Mouse (Mus musculus) midbrain, postnatal 0 days (tissue): ENCODE results near the gene Nos2. TPM values are rescaled to one million over a fixed set of nuclear protein-coding genes. Genes with fewer than 3 reads are reported as not detected.
"Not testable (repeated sequence)": the region's sequence is repeated elsewhere in the genome, so short reads cannot be mapped to it uniquely, and the experiment has no call there.

Experiments used
- ATAC-seq: fragments of 200-750 bp; cut with Nextera tagmentation; 2 replicates; pipeline ENCODE4 v1.8.0; 2017; ENCODE audit warnings: moderate number of reproducible peaks, mild to moderate bottlenecking, moderate TSS enrichment, moderate library complexity; ENCODE audit not compliant: low FRiP score
- DNase-seq: peaks from one replicate; pipeline ENCODE4 v3.0.0-alpha.2; 2015; ENCODE audit warnings: low spot score
- H3K27ac ChIP-seq: fragments of 300-500 bp; sonication (generic); 2 replicates; pipeline ENCODE4 v1.5.1; 2014; ENCODE audit warnings: low read depth, mild to moderate bottlenecking, low read length, mixed read lengths
- H3K27me3 ChIP-seq: fragments of 300-500 bp; sonication (generic); 2 replicates; pipeline ENCODE4 v1.6.1; 2014; ENCODE audit warnings: low read length, control low read depth, mixed read lengths; ENCODE audit not compliant: insufficient read depth
- H3K36me3 ChIP-seq: fragments of 300-500 bp; sonication (generic); 2 replicates; pipeline ENCODE4 v1.6.1; 2014; ENCODE audit warnings: low read length, control low read depth, mixed read lengths; ENCODE audit not compliant: insufficient read depth
- H3K4me1 ChIP-seq: fragments of 300-500 bp; sonication (generic); 2 replicates; pipeline ENCODE4 v1.6.1; 2014; ENCODE audit warnings: mild to moderate bottlenecking, control low read depth, antibody characterized with exemption, low read length, mixed read lengths; ENCODE audit not compliant: insufficient read depth
- H3K4me2 ChIP-seq: fragments of 300-500 bp; sonication (generic); 2 replicates; pipeline ENCODE4 v1.6.1; 2014; ENCODE audit warnings: low read depth, mild to moderate bottlenecking, low read length, mixed read lengths; ENCODE audit not compliant: poor library complexity, severe bottlenecking
- H3K4me3 ChIP-seq: fragments of 300-500 bp; sonication (generic); 2 replicates; pipeline ENCODE4 v1.5.1; 2014; ENCODE audit warnings: low read depth, mild to moderate bottlenecking, low read length, moderate library complexity
- H3K9ac ChIP-seq: fragments of 300-500 bp; sonication (generic); replicated peaks from 2 replicates; pipeline ENCODE4 v1.6.1; 2014; ENCODE audit warnings: mild to moderate bottlenecking, low read length, moderate library complexity, mixed read lengths; ENCODE audit not compliant: poor library complexity, severe bottlenecking
- H3K9me3 ChIP-seq: fragments of 300-500 bp; sonication (generic); 2 replicates; pipeline ENCODE4 v1.6.1; 2016; ENCODE audit warnings: low read length, control low read depth
- CTCF ChIP-seq: IDR thresholded peaks from 2 replicates; pipeline ENCODE4 v1.5.1; 2016; ENCODE audit warnings: antibody characterized with exemption, mild to moderate bottlenecking
- WGBS: fragments of 180-500 bp; shearing (Covaris S2); extraction: QIAGEN DNeasy Blood & Tissue Kit; methylation state at CpG from one replicate; pipeline ENCODE4 v1.1.7; 2014; 5-methylcytosine and 5-hydroxymethylcytosine counted together
- polyA plus RNA-seq: library from polyadenylated mRNA; unstranded; fragments of >200 nt; fragmentation: Nextera tagmentation; extraction: Ambion mirVana; gene quantifications from 2 replicates; pipeline ENCODE4 v1.2.1, GENCODE M21; 2015
- total RNA-seq: library from RNA; depleted of rRNA; stranded (reverse); fragments of >200 nt; gene quantifications from 2 replicates; pipeline ENCODE4 v1.2.3, GENCODE M21; 2014

Gene Nos2
- total and polyA plus RNA-seq, 2 experiments from 2014 or later = 0.22 to 0.38 TPM

DNA sequence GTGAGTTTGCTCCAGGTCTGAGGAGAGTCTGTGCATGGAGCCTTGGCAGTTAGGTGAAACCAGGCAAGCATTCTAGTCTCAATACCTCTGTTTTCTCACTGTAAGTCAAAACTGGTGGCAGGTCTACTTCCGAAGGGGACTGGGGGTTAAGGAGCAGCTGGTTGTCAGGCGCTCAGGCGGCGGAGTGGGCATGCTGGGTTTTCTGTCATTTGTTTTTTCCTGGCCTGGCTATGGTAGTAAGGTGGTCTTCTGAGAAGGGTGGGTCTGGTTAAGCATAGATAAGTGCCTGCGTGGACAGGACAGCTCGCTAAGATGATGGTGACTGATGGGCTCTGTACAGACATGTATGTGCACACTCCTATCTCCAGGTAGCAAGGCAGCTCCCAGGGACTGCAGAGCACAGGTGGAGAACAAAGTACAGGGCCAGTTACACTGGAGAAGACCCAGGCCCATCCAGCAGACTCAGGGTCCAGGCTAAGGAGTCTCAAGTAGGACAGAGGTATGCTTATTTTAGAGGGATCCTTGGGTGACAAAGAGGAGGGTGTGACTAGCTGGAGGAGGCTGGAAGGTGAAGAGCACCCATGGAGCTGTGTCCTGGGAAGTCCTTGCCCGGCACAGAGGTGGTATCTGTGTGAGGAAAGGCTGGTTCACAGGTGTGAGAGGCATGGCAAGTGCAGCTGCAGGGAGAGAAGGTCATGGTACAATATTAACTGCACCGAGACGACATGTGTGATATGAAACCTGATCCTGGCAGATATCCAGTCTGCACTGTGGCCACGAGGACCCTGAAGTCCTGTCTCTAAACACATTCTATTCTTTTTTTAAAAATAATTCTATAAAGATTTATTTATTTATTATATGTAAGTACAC lies 83.4 kb downstream of the Nos2 start:
- H3K4me3 ChIP-seq = no peak overlapping the region
- H3K36me3 ChIP-seq = no peaks in the 10 kb centered on the region
- no peaks in the 10 kb centered on the region for H3K9me3 ChIP-seq
- TF ChIP-seq CTCF = no peak
- no peaks in the 10 kb centered on the region for H3K4me1 ChIP-seq
- no peak overlapping the region for H3K27ac ChIP-seq
- DNase-seq (no peak), ATAC-seq (no peak)
- H3K27me3 ChIP-seq = no peaks in the 10 kb centered on the region
- H3K4me2 ChIP-seq = no peak overlapping the region
- WGBS = 87% methylated on average over 10 of the region's 10 CpGs
- H3K9ac ChIP-seq = no peak overlapping the region

DNA sequence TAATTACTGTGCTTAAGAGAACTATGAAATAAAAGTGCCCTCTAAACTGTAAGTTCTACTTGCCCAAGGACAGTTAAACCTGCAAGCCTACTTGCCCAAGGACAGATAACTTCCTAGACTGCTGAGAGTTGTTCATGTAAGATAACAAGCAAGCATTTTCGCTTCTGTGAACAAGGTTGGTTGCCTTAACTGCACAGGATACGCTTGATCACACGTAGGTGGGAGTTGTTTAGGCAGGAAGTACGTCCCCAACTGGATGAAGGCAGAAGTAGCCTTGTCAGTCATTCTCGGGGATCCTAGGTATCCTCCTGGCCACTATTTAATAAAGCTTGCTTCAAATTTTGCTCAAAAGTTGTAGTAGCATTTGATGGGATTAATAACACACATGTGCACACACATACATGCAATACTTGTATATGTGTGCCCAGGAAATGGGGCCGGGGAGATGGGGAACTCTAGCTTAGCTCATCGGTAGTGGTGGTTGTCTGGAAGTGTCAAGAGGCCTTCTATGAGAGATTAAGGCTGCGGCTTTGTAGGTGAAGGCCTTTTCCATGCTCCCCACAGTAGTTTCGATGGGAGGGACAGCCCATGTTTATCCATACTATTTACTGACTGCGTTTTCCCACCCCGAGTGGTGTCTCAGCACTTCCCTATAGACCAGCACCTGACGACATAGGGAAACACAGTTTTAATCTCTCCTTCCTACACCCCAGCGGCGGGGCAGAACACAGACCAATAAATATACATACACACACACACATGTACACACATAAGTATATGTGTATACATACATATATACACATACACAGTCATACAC lies 85.2 kb downstream of the Nos2 start:
- no peaks in the 10 kb centered on the region for H3K9me3 ChIP-seq
- H3K4me2 ChIP-seq = no peak overlapping the region
- no peaks in the 10 kb centered on the region for H3K36me3 ChIP-seq
- WGBS = 88% methylated on average over 14 of the region's 14 CpGs
- H3K4me3 ChIP-seq = no peak overlapping the region
- no peaks in the 10 kb centered on the region for H3K27me3 ChIP-seq
- DNase-seq (no peak), ATAC-seq (no peak)
- H3K4me1 ChIP-seq = no peaks in the 10 kb centered on the region
- no peak overlapping the region for H3K9ac ChIP-seq
- no peak for TF ChIP-seq CTCF
- H3K27ac ChIP-seq = no peak overlapping the region

DNA sequence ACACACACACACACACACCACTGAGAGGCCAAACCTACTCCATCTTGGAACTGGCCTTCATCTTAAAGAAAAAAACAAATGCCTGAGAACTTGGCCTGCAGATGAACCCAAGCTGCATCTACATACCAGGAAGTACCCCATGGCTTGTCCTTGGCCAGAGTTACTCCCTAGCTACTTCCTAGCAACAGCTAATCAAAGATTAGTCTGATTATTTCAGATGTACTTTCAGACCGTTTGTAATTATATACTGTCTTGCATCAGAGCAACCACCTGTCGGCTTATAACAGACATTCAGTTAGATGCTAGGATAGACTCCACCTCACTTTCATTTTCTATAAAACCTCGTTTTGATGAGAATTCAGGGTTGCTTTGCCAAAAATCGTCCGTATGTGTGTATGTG lies 85.8 kb downstream of the Nos2 start:
- DNase-seq (no peak), ATAC-seq (no peak)
- H3K9me3 ChIP-seq = no peaks in the 10 kb centered on the region
- no peaks in the 10 kb centered on the region for H3K36me3 ChIP-seq
- no peak overlapping the region for H3K27ac ChIP-seq
- TF ChIP-seq CTCF = no peak
- H3K4me1 ChIP-seq = no peaks in the 10 kb centered on the region
- H3K4me2 ChIP-seq = no peak overlapping the region
- 71% methylated on average over 5 of the region's 5 CpGs for WGBS
- no peaks in the 10 kb centered on the region for H3K27me3 ChIP-seq
- H3K4me3 ChIP-seq = no peak overlapping the region
- no peak overlapping the region for H3K9ac ChIP-seq

DNA sequence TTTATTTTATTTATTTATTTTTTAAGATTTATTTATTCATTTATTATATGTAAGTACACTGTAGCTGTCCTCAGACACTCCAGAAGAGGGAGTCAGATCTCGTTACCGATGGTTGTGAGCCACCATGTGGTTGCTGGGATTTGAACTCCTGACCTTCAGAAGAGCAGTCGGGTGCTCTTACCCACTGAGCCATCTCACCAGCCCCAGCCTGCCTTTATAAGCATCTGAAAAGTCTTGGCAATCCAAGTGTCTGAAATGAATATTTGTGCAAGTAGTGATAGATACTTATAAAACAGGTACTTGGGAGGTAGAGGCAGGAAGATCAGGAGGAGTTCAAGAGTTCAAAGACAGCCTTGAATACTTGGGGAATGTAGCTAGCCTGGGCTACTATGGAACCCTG lies 86.8 kb downstream of the Nos2 start:
- H3K4me3 ChIP-seq, ATAC-seq: not testable (repeated sequence)
- 94% methylated on average over 3 of the region's 3 CpGs for WGBS

DNA sequence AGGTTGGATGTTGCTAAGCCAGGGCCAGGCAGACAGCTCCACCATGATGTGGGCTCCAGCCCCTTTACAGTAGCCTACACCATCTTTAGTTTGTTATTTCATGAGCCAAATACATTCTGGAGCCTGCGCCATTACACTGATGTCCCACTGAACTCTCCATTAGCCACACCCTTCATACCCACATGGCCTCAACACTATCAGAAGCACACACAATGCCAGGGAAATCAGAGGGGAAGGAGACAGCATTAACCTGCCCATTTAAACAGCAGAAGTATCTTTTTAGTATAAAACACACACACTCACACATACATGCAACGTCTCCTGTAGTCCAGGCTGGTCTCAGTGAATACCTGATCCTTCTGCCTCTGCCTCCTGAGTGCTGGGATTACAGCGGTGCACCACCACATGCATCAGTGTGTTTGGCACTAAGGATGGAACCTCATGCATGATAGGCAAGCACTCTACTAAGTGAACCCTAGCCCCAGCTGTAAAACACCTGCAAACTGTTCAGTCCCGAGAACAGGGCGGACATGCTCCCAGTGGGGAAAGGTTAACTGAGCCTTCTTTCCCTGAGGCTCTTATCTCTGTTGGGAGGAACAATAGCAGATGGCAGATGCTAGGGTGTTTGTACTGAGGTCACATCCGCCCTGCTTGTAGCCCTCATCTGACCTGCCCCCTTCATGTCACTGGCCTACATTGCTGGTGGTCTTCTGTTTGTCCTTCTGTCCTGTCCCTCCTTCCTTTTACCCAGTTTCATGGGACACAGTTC lies 87.6 kb downstream of the Nos2 start:
- DNase-seq (no peak), ATAC-seq (no peak)
- Histone ChIP-seq H3K27ac (no peak overlapping the region), H3K9me3 (no peaks in the 10 kb centered on the region), H3K4me3 (no peak overlapping the region), H3K27me3 (no peaks in the 10 kb centered on the region), H3K9ac (no peak overlapping the region), H3K4me1 (no peaks in the 10 kb centered on the region), H3K36me3 (no peaks in the 10 kb centered on the region), H3K4me2 (no peak overlapping the region)
- 83% methylated on average over 6 of the region's 6 CpGs for WGBS
- no peak for TF ChIP-seq CTCF

More for the DNA sequence above, 86.8 kb downstream of the Nos2 start:
- not testable (repeated sequence) for H3K27ac ChIP-seq, H3K9ac ChIP-seq, H3K4me1 ChIP-seq, H3K27me3 ChIP-seq, DNase-seq, H3K36me3 ChIP-seq, H3K9me3 ChIP-seq, H3K4me2 ChIP-seq
